Mouse (Mus musculus) frontal cortex, postnatal 10 days (tissue): ENCODE data around the gene Dap.

ENCODE experiments used
- DNase-seq, 2 experiments: peaks; one replicate each; pipeline ENCODE4 v3.0.0; 2022; ENCODE audit warnings: low spot score in 2 of 2, mixed read lengths in 1 of 2

The Dap gene

GRCm38 (mm10) chr15:31302293-31302990 lies 78.3 kb downstream of the Dap start:
- no peak for DNase-seq

GRCm38 (mm10) chr15:31304302-31304701 lies 80.2 kb downstream of the Dap start:
- DNase-seq, result no peak

- no peak for DNase-seq
Observed at GRCm38 (mm10) chr15:31305181-31305580, 81.1 kb downstream of the Dap start.

GRCm38 (mm10) chr15:31306726-31307125 lies 82.6 kb downstream of the Dap start:
- no peak for DNase-seq

GRCm38 (mm10) chr15:31309526-31309925 lies 85.4 kb downstream of the Dap start:
- no peak for DNase-seq

GRCm38 (mm10) chr15:31312001-31312400 lies 87.9 kb downstream of the Dap start:
- no peak for DNase-seq

GRCm38 (mm10) chr15:31315630-31316231 lies 91.6 kb downstream of the Dap start:
- peak; percentile 46 to 80 for DNase-seq

- DNase-seq, result no peak
Observed at GRCm38 (mm10) chr15:31317056-31317805, 93.1 kb downstream of the Dap start.

GRCm38 (mm10) chr15:31318158-31318955 lies 94.2 kb downstream of the Dap start:
- DNase-seq, result no peak

- no peak for DNase-seq
Observed at GRCm38 (mm10) chr15:31319046-31319445, 94.9 kb downstream of the Dap start.

- no peak for DNase-seq
Observed at GRCm38 (mm10) chr15:31320598-31321377, 96.7 kb downstream of the Dap start.

- no peak for DNase-seq
Observed at GRCm38 (mm10) chr15:31323684-31324083, 99.6 kb downstream of the Dap start.
